Mouse (Mus musculus) kidney, embryonic 15.5 days (tissue): ENCODE measurements at regions not wholly inside any gene's neighbourhood (a gene's known extent, or its start where the extent isn't known, plus 50 kb on each side); places are given as distances from the start of the nearest gene placed in this dataset.
A peak's percentile ranks its signal among the peaks of the same experiment; 100 is the strongest.

ENCODE experiments used
- ATAC-seq: fragments of 200-750 bp; cut with Nextera tagmentation; replicated peaks from 2 replicates; pipeline ENCODE4 v1.8.0; 2017; ENCODE audit warnings: moderate TSS enrichment; ENCODE audit not compliant: low FRiP score
- H3K27ac ChIP-seq: fragments of 300-500 bp; sonication (generic); 2 replicates; pipeline ENCODE4 v1.5.1; 2015; ENCODE audit warnings: mild to moderate bottlenecking, inconsistent platforms
- H3K27me3 ChIP-seq: fragments of 300-500 bp; sonication (generic); 2 replicates; pipeline ENCODE4 v1.6.1; 2015; ENCODE audit warnings: inconsistent platforms
- H3K36me3 ChIP-seq: fragments of 300-500 bp; sonication (generic); 2 replicates; pipeline ENCODE4 v1.6.1; 2015; ENCODE audit warnings: inconsistent platforms
- H3K4me1 ChIP-seq: fragments of 300-500 bp; sonication (generic); 2 replicates; pipeline ENCODE4 v1.6.1; 2015; ENCODE audit warnings: inconsistent platforms
- H3K4me2 ChIP-seq: fragments of 300-500 bp; sonication (generic); 2 replicates; pipeline ENCODE4 v1.6.1; 2015; ENCODE audit warnings: moderate library complexity, mild to moderate bottlenecking, inconsistent platforms
- H3K4me3 ChIP-seq: fragments of 300-500 bp; sonication (generic); replicated peaks from 2 replicates; pipeline ENCODE4 v1.5.1; 2015; ENCODE audit warnings: mild to moderate bottlenecking, inconsistent platforms
- H3K9ac ChIP-seq: fragments of 300-500 bp; sonication (generic); 2 replicates; pipeline ENCODE4 v1.6.1; 2015; ENCODE audit warnings: mild to moderate bottlenecking, inconsistent platforms
- H3K9me3 ChIP-seq: fragments of 300-500 bp; sonication (generic); replicated peaks from 2 replicates; pipeline ENCODE4 v1.6.1; 2016; ENCODE audit warnings: inconsistent platforms
- WGBS: fragments of 180-500 bp; shearing (Covaris S2); methylation state at CpG from one replicate; pipeline ENCODE4 v1.1.7; 2015; ENCODE audit warnings: mixed read lengths; 5-methylcytosine and 5-hydroxymethylcytosine counted together

- no peak for ATAC-seq
- 77% methylated on average over 3 of the region's 3 CpGs for WGBS
- Histone ChIP-seq H3K36me3 (no peaks in the 10 kb centered on the region), H3K4me2 (no peak overlapping the region), H3K4me3 (no peak overlapping the region), H3K27ac (no peak overlapping the region), H3K27me3 (peaks cover 16% of the 10 kb centered on the region; the same call in 1 of the 2 replicates), H3K4me1 (0 out of 2 replicates have a peak, but pooled peaks cover 3% of the 10 kb centered on the region), H3K9me3 (no peaks in the 10 kb centered on the region), H3K9ac (no peak overlapping the region)
Measured at GRCm38 (mm10) chr6:117489761-117490396, 321.5 kb downstream of the Cxcl12 start.

DNA sequence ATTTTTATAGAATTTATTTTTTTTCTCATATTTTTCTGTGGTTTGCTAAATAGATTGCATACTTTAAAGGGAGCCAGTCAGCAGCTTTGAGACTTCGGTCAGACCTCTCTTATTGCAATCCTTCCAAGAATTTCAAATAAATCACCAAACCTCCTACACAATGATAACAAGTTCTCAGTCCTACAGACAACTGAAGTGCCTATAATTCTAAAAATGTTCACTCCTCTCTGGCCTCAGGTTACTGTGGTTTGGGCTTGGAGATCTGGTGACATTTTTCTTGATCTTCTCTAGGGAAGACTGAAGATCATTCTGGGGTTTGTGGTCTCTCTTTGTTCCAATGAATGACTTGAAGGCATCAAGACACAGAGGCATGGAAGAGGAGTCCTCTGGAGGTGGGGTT lies 326.6 kb downstream of the Cxcl12 start:
- WGBS: 30% methylated on average over 1 of the region's 1 CpGs
- H3K9me3 ChIP-seq: no peaks in the 10 kb centered on the region
- no peak overlapping the region for H3K27ac ChIP-seq
- no peak overlapping the region for H3K9ac ChIP-seq
- no peak overlapping the region for H3K4me3 ChIP-seq
- no peaks in the 10 kb centered on the region for H3K36me3 ChIP-seq
- ATAC-seq: no peak
- peaks cover 11% of the 10 kb centered on the region; the same call in 1 of the 2 replicates for H3K4me1 ChIP-seq
- H3K27me3 ChIP-seq: peaks cover 26% of the 10 kb centered on the region
- H3K4me2 ChIP-seq: no peak overlapping the region

- Histone ChIP-seq H3K9me3 (no peaks in the 10 kb centered on the region), H3K27me3 (peaks cover 27% of the 10 kb centered on the region), H3K36me3 (no peaks in the 10 kb centered on the region), H3K9ac (no peak overlapping the region), H3K4me2 (no peak overlapping the region), H3K4me3 (no peak overlapping the region), H3K4me1 (peaks cover 11% of the 10 kb centered on the region; the same call in 1 of the 2 replicates), H3K27ac (no peak overlapping the region)
- WGBS: 73% methylated on average over 5 of the region's 5 CpGs
- ATAC-seq: no peak
Measured at GRCm38 (mm10) chr6:117497337-117497736, 329.0 kb downstream of the Cxcl12 start.

DNA sequence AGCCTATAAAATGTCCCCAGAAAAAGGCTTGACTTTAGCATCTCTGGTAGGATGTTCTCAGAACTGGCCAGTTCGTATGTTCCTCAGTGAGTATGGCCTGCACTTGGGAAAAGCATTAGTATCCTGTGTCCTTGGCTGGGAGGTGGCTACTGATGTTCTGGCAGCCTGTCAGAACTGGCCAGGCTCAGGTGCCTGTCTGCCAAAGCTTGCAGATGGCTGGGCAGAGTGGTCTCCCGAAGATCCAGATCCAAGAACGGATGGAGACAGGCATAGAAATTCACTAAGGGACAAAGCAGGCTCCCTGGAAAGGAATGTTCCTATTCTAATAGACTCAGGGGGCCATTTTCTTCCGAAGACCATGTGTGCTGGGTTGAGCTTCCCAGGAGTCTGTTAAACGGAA lies 329.6 kb downstream of the Cxcl12 start:
- ATAC-seq: no peak
- H3K27me3 ChIP-seq: peaks cover 27% of the 10 kb centered on the region
- peaks cover 11% of the 10 kb centered on the region; the same call in 1 of the 2 replicates for H3K4me1 ChIP-seq
- no peak overlapping the region for H3K4me3 ChIP-seq
- H3K9ac ChIP-seq: no peak overlapping the region
- WGBS: 88% methylated on average over 5 of the region's 5 CpGs
- H3K9me3 ChIP-seq: no peaks in the 10 kb centered on the region
- no peak overlapping the region for H3K27ac ChIP-seq
- no peaks in the 10 kb centered on the region for H3K36me3 ChIP-seq
- no peak overlapping the region for H3K4me2 ChIP-seq

DNA sequence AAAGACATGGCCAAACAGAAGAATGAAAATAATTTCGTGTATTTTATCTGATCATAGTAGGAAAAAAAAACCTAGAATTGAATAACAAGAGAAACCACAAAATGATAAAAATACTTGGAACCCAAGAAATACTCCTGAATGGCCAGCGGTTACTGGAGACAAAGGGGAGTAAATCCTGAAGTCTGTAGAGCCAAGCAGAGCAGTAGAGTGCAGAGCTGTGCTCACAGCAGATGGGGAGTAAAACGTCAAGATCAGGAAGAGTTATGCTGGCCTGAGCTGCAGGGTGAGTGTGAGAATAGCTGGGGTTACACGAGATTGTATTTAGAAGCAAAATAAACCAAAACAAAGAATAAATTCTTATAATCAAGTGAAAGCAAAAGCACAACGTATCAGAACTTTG lies 334.0 kb downstream of the Cxcl12 start:
- Histone ChIP-seq H3K4me3 (no peak overlapping the region), H3K9me3 (no peaks in the 10 kb centered on the region), H3K36me3 (no peaks in the 10 kb centered on the region), H3K27ac (no peak overlapping the region), H3K4me2 (no peak overlapping the region), H3K27me3 (peaks cover 38% of the 10 kb centered on the region), H3K9ac (no peak overlapping the region), H3K4me1 (peaks cover 33% of the 10 kb centered on the region)
- WGBS: 20% methylated on average over 5 of the region's 5 CpGs
- ATAC-seq: 0 out of 2 replicates have a peak, but pooled peaks have one; percentile 59

DNA sequence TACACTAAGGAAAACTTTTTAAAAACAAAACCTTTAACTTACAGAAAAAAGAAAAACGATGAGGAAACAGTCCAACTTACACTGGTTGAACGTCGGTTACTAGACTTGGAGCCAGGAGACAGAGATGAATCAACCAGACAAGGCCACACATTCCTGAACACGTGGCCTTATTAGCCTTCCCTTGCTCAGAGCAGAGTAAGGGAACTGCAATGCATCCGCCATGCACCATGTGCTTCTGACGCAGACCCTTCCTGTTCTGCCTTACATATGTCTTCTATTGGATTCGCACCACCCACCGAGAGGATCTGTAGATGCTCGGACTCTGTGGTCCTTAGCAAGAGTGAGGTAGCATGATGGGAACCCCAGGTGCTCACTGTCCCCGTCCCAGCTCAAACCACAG lies 336.2 kb upstream of the Zfp637 start:
- H3K9ac ChIP-seq: no peak overlapping the region
- H3K27me3 ChIP-seq: peaks cover 32% of the 10 kb centered on the region
- no peak overlapping the region for H3K4me3 ChIP-seq
- H3K4me2 ChIP-seq: no peak overlapping the region
- no peaks in the 10 kb centered on the region for H3K9me3 ChIP-seq
- ATAC-seq: no peak
- H3K27ac ChIP-seq: no peak overlapping the region
- H3K36me3 ChIP-seq: no peaks in the 10 kb centered on the region
- 67% methylated on average over 10 of the region's 10 CpGs for WGBS
- H3K4me1 ChIP-seq: peaks cover 47% of the 10 kb centered on the region

- Histone ChIP-seq H3K4me3 (no peak overlapping the region), H3K36me3 (no peaks in the 10 kb centered on the region), H3K27ac (no peak overlapping the region), H3K9ac (no peak overlapping the region), H3K27me3 (peaks cover 30% of the 10 kb centered on the region), H3K4me1 (peaks cover 47% of the 10 kb centered on the region), H3K4me2 (no peak overlapping the region), H3K9me3 (no peaks in the 10 kb centered on the region)
- 22% methylated on average over 3 of the region's 3 CpGs for whole genome bisulfite sequencing
- no peak for ATAC-seq
Measured at GRCm38 (mm10) chr6:117505431-117505830, 335.5 kb upstream of the Zfp637 start.

- 18% methylated on average over 7 of the region's 7 CpGs for WGBS
- H3K27me3 ChIP-seq: peaks cover 26% of the 10 kb centered on the region
- peak; percentile 71 for ATAC-seq
- peaks cover 47% of the 10 kb centered on the region for H3K4me1 ChIP-seq
- no peak overlapping the region for H3K9ac ChIP-seq
- H3K36me3 ChIP-seq: no peaks in the 10 kb centered on the region
- H3K4me3 ChIP-seq: no peak overlapping the region
- H3K4me2 ChIP-seq: no peak overlapping the region
- peak overlapping the region; percentile 56; the same call in 1 of the 2 replicates for H3K27ac ChIP-seq
- H3K9me3 ChIP-seq: no peaks in the 10 kb centered on the region
Measured at GRCm38 (mm10) chr6:117506619-117507018, 334.4 kb upstream of the Zfp637 start.

DNA sequence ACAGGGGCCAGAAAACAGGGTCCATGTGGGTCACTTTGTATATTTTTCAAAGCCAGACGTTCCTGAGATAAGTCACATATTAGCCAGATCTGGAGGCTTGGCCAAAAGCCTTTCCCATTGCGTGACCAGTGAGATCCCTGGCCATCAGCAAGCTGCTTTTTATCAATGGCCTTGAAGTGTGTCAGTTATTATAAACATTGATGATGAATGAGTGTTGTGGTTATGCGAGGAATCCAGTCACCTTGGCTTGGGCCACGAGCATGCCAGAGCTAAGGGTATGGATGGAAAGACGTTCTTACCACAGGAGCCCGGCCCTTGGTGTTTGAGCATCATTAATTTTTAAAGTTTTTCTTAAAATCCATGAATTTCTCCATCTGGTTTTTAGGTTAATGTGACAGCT lies 332.1 kb upstream of the Zfp637 start:
- Histone ChIP-seq H3K27ac (no peak overlapping the region), H3K4me1 (peaks cover 47% of the 10 kb centered on the region), H3K9ac (no peak overlapping the region), H3K9me3 (no peaks in the 10 kb centered on the region), H3K4me3 (no peak overlapping the region), H3K36me3 (no peaks in the 10 kb centered on the region), H3K4me2 (no peak overlapping the region), H3K27me3 (peaks cover 31% of the 10 kb centered on the region)
- 16% methylated on average over 6 of the region's 6 CpGs for WGBS
- ATAC-seq: 0 out of 2 replicates have a peak, but pooled peaks have one; percentile 24

DNA sequence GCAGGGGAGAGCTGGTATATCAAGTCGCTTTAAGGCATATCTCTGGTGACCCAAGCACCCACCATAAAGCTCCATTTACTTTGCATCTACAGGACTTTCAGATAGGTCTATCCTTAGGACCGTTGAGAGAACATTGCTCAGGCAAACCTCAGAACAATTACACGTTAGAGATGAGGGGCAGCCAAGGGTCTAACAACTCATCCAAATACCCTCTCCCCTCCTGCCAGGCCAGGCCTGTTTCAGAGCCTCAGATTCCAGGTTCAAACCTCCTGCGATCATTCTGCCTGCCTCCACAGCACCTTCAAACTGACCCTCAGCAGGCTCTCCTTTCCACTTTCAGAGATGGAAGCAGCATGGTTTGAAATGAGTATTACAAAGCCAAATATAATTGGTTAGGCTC lies 331.0 kb upstream of the Zfp637 start:
- Histone ChIP-seq H3K4me3 (no peak overlapping the region), H3K36me3 (no peaks in the 10 kb centered on the region), H3K27ac (no peak overlapping the region), H3K27me3 (peaks cover 28% of the 10 kb centered on the region), H3K9ac (no peak overlapping the region), H3K9me3 (no peaks in the 10 kb centered on the region), H3K4me2 (no peak overlapping the region), H3K4me1 (peaks cover 44% of the 10 kb centered on the region)
- WGBS: 84% methylated on average over 4 of the region's 4 CpGs
- no peak for ATAC-seq

GRCm38 (mm10) chr6:117514831-117515230 lies 326.1 kb upstream of the Zfp637 start:
- 84% methylated on average over 5 of the region's 5 CpGs for WGBS
- no peak overlapping the region for H3K9ac ChIP-seq
- H3K9me3 ChIP-seq: no peaks in the 10 kb centered on the region
- H3K27ac ChIP-seq: no peak overlapping the region
- H3K27me3 ChIP-seq: peaks cover 13% of the 10 kb centered on the region
- no peak overlapping the region for H3K4me3 ChIP-seq
- no peak overlapping the region for H3K4me2 ChIP-seq
- no peak for ATAC-seq
- H3K36me3 ChIP-seq: no peaks in the 10 kb centered on the region
- H3K4me1 ChIP-seq: peaks cover 15% of the 10 kb centered on the region

DNA sequence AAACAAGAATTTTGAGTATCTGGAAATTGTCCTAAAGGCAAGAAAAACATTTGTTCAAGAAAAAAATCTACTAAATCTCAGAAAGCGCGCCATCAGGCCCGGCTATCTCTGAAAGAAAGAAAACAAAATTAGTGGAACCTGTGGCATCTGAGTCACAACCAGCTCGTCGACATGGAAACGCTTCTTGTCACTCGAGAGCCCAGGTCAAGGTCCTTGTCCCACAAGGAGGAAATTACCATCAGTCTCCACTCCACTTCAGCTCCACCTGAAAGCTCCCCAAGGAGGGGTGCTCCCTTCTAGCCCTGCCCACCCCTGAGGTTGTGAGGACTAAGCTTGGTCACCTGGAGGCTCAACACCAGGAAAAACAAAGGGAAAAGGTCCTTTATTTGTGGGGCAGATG lies 324.1 kb upstream of the Zfp637 start:
- Histone ChIP-seq H3K4me1 (peaks cover 15% of the 10 kb centered on the region), H3K4me3 (no peak overlapping the region), H3K36me3 (no peaks in the 10 kb centered on the region), H3K4me2 (no peak overlapping the region), H3K9me3 (no peaks in the 10 kb centered on the region), H3K27ac (no peak overlapping the region), H3K9ac (no peak overlapping the region), H3K27me3 (0 out of 2 replicates have a peak, but pooled peaks cover 4% of the 10 kb centered on the region)
- WGBS: 34% methylated on average over 7 of the region's 7 CpGs
- ATAC-seq: no peak

GRCm38 (mm10) chr6:117518939-117519338 lies 322.0 kb upstream of the Zfp637 start:
- ATAC-seq: peak; percentile 52; the same call in 1 of the 2 replicates
- Histone ChIP-seq H3K9me3 (no peaks in the 10 kb centered on the region), H3K9ac (no peak overlapping the region), H3K4me1 (peaks cover 15% of the 10 kb centered on the region), H3K4me3 (no peak overlapping the region), H3K36me3 (no peaks in the 10 kb centered on the region), H3K27me3 (no peaks in the 10 kb centered on the region), H3K4me2 (no peak overlapping the region), H3K27ac (peak overlapping the region; percentile 13; the same call in 1 of the 2 replicates)
- 22% methylated on average over 3 of the region's 3 CpGs for WGBS
